ENCODE assay signal across 8 mouse cellular contexts in the genomic region with DNA sequence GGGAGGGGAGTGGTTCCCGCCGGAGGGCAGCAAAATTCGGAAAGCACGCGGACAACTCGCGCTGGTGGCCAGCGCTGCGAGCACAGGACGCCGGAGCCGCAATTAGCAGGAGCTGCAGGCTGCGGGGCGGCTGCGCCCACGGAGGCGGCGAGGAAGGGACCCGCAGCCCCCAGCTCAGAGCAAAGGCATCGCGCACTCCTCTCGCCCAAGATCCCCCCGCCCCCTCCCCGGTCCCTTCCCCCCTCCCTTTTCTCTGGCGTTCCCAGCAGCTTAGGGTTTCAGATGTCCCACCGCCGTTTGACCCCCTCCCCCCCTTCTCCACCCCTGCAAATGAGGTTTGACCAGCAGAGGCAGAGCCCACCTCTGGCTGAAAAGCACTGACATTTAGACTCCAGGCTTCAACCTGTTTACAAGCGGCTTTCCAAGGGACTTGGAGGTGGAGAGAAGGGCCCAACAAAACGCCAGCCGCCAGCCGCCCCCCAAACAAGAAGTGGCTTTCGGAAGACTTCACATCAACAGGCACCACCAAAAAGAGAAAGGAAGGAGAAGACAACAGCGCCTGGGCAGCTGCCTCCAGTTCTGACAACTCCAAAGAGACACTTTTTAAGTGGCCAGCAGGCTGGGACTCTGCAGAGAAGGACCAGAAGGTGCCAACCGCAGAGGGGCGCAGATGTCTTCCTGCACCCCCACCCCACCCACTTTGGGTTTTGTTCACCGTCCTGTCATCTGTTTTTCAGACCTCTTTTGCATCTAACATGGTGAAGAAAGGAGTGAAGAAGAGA. TPM values are rescaled to one million over a fixed set of nuclear protein-coding genes. Genes with fewer than 3 reads are reported as not detected.
DNase-seq lines count a peak whose midpoint lies in the region; ATAC-seq and TF ChIP-seq lines count a peak whose summit lies in the region.

No protein-coding gene starts in this region.

- no peaks in the 10 kb centered on the region for H3K79me2 ChIP-seq in myocyte (ENCODE audit: control insufficient read depth, insufficient read depth)

- H3K27me3 ChIP-seq in heart, embryonic 13.5 days (replicated peaks), result peaks cover 39% of the 10 kb centered on the region
- H3K27me3 ChIP-seq in limb, embryonic 11.5 days (ENCODE audit: control insufficient read depth, insufficient read depth, low read length), result no peaks in the 10 kb centered on the region
- H3K27me3 ChIP-seq in myocyte (ENCODE audit: control insufficient read depth, insufficient read depth, insufficient read length), result no peaks in the 10 kb centered on the region

- H3K9ac ChIP-seq in heart, embryonic 13.5 days, result peak overlapping the region; percentile 75
- H3K9ac ChIP-seq in limb, embryonic 11.5 days (ENCODE audit: low read length), result peak overlapping the region; percentile 62

- no peak for TF ChIP-seq CTCF in brain, embryonic 14.5 days (IDR thresholded peaks at IDR 0.05; ENCODE audit: borderline replicate concordance, extremely low read depth, insufficient read depth, insufficient read length)

- H3K4me1 ChIP-seq in heart, embryonic 13.5 days, result peaks cover 21% of the 10 kb centered on the region
- H3K4me1 ChIP-seq in limb, embryonic 11.5 days (ENCODE audit: control insufficient read depth, insufficient read depth, low read length), result peaks cover 4% of the 10 kb centered on the region; the same call in 1 of the 2 replicates

- no peaks in the 10 kb centered on the region for H3K9me3 ChIP-seq in heart, embryonic 13.5 days
- no peaks in the 10 kb centered on the region for H3K9me3 ChIP-seq in limb, embryonic 11.5 days (ENCODE audit: control insufficient read depth, low read length)

- no peak overlapping the region for H3ac ChIP-seq in myocyte (ENCODE audit: control insufficient read depth, insufficient read length)

- no peaks in the 10 kb centered on the region for H3K36me3 ChIP-seq in heart, embryonic 13.5 days
- no peaks in the 10 kb centered on the region for H3K36me3 ChIP-seq in limb, embryonic 11.5 days (ENCODE audit: control insufficient read depth, insufficient read depth, low read length)
- H3K36me3 ChIP-seq in myocyte (ENCODE audit: control insufficient read depth, insufficient read depth), result no peaks in the 10 kb centered on the region

- TF ChIP-seq POLR2A in brain, embryonic 14.5 days (IDR thresholded peaks at IDR 0.05; ENCODE audit: borderline replicate concordance, extremely low read depth, insufficient read depth, insufficient read length, poor library complexity, severe bottlenecking), result no peak
- no peak for TF ChIP-seq POLR2A in myocyte (IDR thresholded peaks at IDR 0.05; ENCODE audit: insufficient read length, low read depth)

- WGBS in heart, embryonic 13.5 days, result under 1% methylated on average over 24 of the region's 36 CpGs
- under 1% methylated on average over 36 of the region's 36 CpGs for WGBS in limb, embryonic 11.5 days

- ATAC-seq in heart, embryonic 13.5 days (ENCODE audit: extremely low read depth, insufficient number of reproducible peaks, low FRiP score, low TSS enrichment), result no peak
- peak; percentile 83 for ATAC-seq in limb, embryonic 11.5 days (ENCODE audit: insufficient number of reproducible peaks, low FRiP score, low TSS enrichment, low read depth)

- H3K4me3 ChIP-seq in heart, embryonic 13.5 days, result peak overlapping the region; percentile 66
- peak overlapping the region; percentile 50 for H3K4me3 ChIP-seq in limb, embryonic 11.5 days (ENCODE audit: low read depth, low read length)
- H3K4me3 ChIP-seq in myocyte, result peak overlapping the region; percentile 24

- peak; percentile 16 to 23 for DNase-seq in layer of hippocampus, postnatal 10 days (ENCODE audit: low spot score in 2 of 2)
- DNase-seq in layer of hippocampus, postnatal 36 days, result no peak
- DNase-seq in brain, embryonic 14.5 days (ENCODE audit: low read depth), result peak; percentile 68
- DNase-seq in limb, embryonic 11.5 days (ENCODE audit: low spot score), result peak; percentile 81
- no peak for DNase-seq in natural killer cell, adult 2 months (ENCODE audit: low spot score in 2 of 2)
- DNase-seq in urinary bladder, adult 2 months (ENCODE audit: low spot score), result no peak

- H3K27ac ChIP-seq in heart, embryonic 13.5 days (replicated peaks), result no peak overlapping the region
- H3K27ac ChIP-seq in limb, embryonic 11.5 days (replicated peaks; ENCODE audit: low read depth, low read length), result peak overlapping the region; percentile 80

- peak overlapping the region; percentile 93 for H3K4me2 ChIP-seq in heart, embryonic 13.5 days
- peak overlapping the region; percentile 91 for H3K4me2 ChIP-seq in limb, embryonic 11.5 days (ENCODE audit: low read depth, severe bottlenecking)
- H3K4me2 ChIP-seq in myocyte (ENCODE audit: low read depth), result peak overlapping the region; percentile 71

TF ChIP-seq in myocyte, 11 proteins besides CTCF, POLR2A, EP300 and RAD21:
- no peak for TF ChIP-seq POLR2AphosphoS2 (IDR thresholded peaks at IDR 0.05; ENCODE audit: insufficient read length, low read depth)
- TF ChIP-seq TCF12 (IDR thresholded peaks at IDR 0.05; ENCODE audit: insufficient read depth, poor library complexity, severe bottlenecking), result no peak
- no peak for TF ChIP-seq SRF (IDR thresholded peaks at IDR 0.05; ENCODE audit: control insufficient read depth, insufficient read length, low read depth)
- no peak for TF ChIP-seq MAX (IDR thresholded peaks at IDR 0.05; ENCODE audit: low read depth)
- TF ChIP-seq TCF3 (IDR thresholded peaks at IDR 0.05; ENCODE audit: insufficient read length, low read depth), result no peak
- TF ChIP-seq MYOD1 (IDR thresholded peaks at IDR 0.05; ENCODE audit: control insufficient read depth in 1 of 3, insufficient read length in 2 of 3, low read depth in 2 of 3), result no peak
- no peak for TF ChIP-seq E2F4 (IDR thresholded peaks at IDR 0.05; ENCODE audit: insufficient read depth)
- no peak for TF ChIP-seq MYOG (IDR thresholded peaks at IDR 0.05; ENCODE audit: control insufficient read depth in 1 of 3, insufficient read depth in 1 of 3, insufficient read length in 2 of 3, low read depth in 2 of 3)
- TF ChIP-seq USF1 (IDR thresholded peaks at IDR 0.05; ENCODE audit: low read depth), result no peak
- TF ChIP-seq REST (IDR thresholded peaks at IDR 0.05; ENCODE audit: insufficient read depth, insufficient read length), result no peak
- TF ChIP-seq CEBPB (IDR thresholded peaks at IDR 0.05; ENCODE audit: insufficient read depth, poor library complexity, severe bottlenecking), result no peak

RNA-seq across cellular contexts. Expression of a gene that starts 44.9 kb away (rescaled TPM):
- total RNA-seq in layer of hippocampus, postnatal 10 days (2021), result 1 to 10 TPM; 7.4 to 9.2 TPM
- total RNA-seq in layer of hippocampus, postnatal 36 days (2021), result 10 to 100 TPM; 13.9 to 14.5 TPM
- 0.88 and 1.3 TPM in 2 replicates for polyA plus RNA-seq in brain, embryonic 14.5 days (2012; rRNA removed)
- 0.84 and 1.3 TPM in 2 replicates for polyA plus RNA-seq in heart, embryonic 13.5 days (2015; fragmentation: Nextera tagmentation; extraction: Ambion mirVana)
- polyA plus RNA-seq in limb, embryonic 11.5 days (2014; fragmentation: Nextera tagmentation; extraction: Ambion mirVana), result 13.0 and 15.8 TPM in 2 replicates
- polyA plus RNA-seq in myocyte (2012; fragmentation: generic; extraction: Trizol), result 0.11 TPM
- polyA plus RNA-seq in urinary bladder, adult 2 months (2012; rRNA removed), result 0.74 and 1.1 TPM in 2 replicates

Comparison
In these comparisons a context has a peak if more than half of its experiments do, and no peak if none do; other contexts are left out.
1. DNase-seq: peak in layer of hippocampus, postnatal 10 days (2 of 2), brain, embryonic 14.5 days (single experiment) and limb, embryonic 11.5 days (single experiment); none in layer of hippocampus, postnatal 36 days (0 of 2), natural killer cell, adult 2 months (0 of 2) and urinary bladder, adult 2 months (single experiment).
2. Peak in every context shown above with its lines, with median percentiles within 50 percentile points of each other: H3K4me2 ChIP-seq and H3K4me3 ChIP-seq.